Mouse (Mus musculus): ENCODE data around the gene Fhod1.
A peak's percentile ranks its signal among the peaks of the same experiment; 100 is the strongest.

DNA sequence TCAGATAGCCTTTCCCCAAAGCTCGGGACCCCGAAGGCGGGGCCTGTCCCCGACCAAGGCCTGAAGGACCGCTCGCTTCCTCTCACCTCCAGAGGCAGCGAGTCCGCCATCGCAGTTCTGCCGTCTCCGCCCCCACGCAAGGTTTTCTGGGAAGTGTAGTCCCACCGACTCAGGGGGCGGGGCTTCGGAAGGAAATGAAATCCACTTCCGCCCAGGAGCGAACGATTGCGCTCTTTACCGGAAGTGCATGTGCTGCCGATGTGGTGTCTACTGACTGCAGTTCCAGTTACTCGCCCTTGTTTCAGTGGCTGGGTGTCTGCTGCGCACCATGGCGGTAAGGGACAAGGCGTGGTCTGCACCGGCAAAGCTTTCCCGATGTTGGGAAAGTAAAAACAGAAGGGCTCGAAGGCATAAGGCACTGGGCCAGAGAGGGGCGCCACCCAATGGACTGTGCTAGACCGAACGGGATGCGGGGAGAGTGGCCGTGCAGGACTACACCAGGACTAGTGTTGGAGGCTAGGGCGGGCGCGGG lies 21.5 kb downstream of the Fhod1 start, which contains the start of the genes Lrrc29 and Tmem208:
- TF ChIP-seq CTCF (IDR thresholded peaks at IDR 0.05; ENCODE audit: extremely low read depth, insufficient read depth, insufficient read length, insufficient replicate concordance) (no peak), POLR2A (IDR thresholded peaks at IDR 0.05; ENCODE audit: low read depth, low read length) (peak; percentile 69)

Data from spleen, adult 2 months (tissue).